Mouse (Mus musculus): ENCODE measurements around the gene Abhd5. TPM values are rescaled to one million over a fixed set of nuclear protein-coding genes. Genes with fewer than 3 reads are reported as not detected.
A peak's percentile ranks its signal among the peaks of the same experiment; 100 is the strongest.
"Not testable (repeated sequence)": the region's sequence is repeated elsewhere in the genome, so short reads cannot be mapped to it uniquely, and the experiment has no call there.

The Abhd5 gene
- 10 to 100 TPM; 30.9 to 36.2 TPM for total RNA-seq (2021)

DNA sequence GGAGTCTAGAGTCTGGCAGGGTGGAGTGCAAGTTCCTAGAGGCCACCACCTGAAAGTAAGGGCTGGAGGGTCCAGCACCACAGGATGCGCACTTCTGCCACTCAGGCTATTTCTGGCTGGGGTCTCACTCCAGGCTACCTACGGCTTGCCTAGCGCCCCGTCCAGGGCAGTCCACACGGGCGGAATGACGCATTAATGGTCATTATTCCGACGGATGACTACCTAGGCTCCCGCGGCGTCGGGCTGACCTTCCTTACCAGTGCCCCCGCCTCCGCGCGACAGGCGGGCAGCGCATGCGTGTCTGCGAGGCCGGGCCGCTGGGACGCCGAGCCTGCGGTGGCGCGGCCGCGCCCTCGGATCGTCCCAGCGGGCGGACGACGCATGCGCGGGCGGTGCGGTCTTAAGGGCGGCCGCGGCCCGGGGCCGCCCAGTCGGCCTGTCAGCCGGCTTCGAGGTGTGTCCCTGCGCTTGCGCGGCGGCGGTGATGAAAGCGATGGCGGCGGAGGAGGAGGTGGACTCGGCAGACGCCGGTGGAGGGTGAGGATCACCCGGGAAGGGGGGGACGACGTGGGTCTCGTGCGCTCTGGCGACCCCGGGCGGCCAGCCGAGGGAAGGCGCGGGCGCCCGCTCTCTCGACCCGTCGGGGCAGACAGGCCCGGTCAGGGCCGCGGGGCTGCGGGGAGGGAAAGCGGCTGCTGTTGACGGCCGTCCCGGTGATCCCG is at the start of gene Abhd5:
TSS of gene Abhd5 (plus strand) at position 306 of the 722 bp plus-strand sequence.
- DNase-seq, result peak; percentile 95
- intact Hi-C loops (cut with DNase I), result no loop called here

DNA sequence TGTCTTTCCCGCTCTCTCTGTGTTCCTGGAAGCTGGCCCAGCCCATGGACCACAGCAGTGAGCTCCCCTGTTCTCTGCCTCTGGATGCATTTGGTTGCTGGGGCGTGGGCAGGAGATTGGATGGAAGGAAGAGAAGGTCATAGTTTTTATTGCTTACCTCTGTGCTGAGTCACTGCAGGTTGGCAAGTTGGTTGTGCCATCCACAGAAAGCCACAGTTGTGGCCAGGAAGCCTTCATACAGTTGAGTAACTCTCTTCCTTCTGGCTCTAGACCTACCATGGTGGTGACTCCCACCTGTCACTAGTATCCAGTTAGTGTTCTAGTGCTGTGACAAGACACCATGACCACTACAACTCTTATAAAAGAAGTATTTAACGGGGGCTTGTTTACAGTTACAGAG is 46.1 kb upstream of the Abhd5 start:
- DNase-seq, result no peak
- intact Hi-C loops (cut with DNase I), result no loop called here

DNA sequence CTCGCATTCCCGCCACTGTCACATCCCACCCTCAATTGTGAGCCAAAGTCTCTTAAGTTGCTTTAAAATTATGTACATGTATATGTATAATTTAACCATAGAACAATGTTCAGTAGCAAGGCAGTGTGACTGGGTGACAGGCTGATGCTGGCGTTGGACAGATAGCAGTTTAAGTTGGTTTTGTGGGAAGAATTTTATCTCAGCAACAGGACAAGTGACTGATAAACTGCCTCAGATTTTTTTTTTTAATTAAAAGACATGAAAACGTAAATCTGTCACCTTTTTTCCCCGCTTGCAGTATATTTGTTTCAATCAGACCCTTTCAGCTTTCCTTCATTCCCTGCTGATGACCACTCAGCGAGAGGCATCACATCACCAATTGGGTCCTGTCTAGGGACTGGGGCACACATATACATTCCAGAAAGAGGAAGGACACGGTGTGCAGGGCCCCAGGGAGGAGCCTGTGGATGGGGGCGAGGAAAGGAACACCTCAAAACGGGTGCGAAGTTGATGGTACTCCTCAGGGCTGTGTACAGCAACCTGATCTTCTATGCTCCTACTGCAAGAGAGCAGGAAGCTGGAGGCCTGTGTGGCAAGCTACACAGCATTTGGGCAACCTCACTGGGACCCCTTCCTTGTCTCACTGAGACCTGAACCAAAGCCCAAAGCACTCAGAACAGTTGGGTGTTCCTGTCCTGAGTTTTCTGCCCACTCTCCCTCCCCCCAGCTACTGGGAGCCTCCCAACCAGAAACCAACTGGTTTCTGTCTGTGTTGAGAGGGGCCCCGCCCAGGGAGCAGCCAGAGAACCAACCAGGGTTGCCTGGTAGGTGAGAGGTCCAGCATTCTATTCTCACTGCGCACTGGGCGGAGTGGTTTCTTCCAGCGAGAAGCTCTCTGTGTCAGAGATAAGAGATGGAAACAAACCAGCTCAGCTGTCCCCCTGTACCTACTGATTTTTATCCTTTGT is 42.1 kb upstream of the Abhd5 start:
- intact Hi-C loops (cut with DNase I), result no loop called here
- no peak for DNase-seq

DNA sequence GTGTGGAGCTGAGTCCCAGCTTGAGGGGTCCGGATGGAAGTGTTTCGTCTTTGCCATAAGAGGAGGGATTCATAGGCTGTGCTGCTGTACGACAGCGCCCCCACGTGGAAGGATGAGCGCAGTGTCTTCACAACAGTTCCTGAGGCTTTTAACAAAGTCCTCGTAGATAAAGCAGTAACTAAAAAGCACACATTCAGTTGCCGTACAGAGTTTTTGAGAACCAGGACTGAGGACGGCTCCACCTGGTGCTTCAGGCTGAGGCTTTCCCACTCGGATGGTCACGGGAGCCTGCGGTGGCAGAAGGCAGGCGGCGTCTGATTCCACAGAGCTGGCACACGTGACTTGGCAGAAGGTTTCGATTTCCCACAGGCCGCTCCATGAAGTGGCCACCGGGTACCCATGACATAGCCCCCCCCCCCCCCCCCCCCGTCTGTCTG is 40.8 kb upstream of the Abhd5 start:
- peak; percentile 81 for DNase-seq

DNA sequence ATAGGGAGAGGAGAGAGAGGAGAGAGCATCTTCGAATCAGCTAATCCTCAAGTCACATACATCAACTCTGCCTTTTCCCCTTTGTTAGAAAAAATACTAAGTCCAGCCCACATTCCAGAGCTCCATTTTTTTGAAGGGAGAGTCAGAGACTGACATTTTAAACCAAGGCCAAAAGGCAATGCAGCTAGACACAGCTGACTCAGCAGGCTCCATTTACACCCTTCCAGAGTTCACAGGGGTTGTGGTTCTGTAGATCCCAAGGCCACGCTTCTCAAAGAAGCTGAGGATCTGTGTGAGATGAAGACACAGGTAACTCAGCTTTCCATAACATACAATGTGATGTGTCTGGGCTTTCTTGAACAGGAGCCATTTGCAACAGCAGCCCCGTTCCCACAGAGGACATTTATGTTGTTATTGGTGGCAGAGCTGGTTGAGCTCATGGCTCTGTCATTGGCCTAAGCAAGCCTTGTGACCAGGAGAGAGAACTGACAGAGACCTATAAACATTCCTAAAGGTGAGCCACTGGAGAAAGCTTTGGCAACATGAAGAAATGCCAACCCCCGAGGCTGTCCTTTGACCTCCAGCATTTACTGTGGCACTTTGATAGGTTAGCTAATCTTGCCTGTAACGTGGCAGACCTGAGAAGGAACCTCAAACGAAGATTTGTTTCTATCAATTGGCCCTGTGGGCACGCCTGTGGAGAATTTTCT is 40.2 kb upstream of the Abhd5 start:
- intact Hi-C loops (cut with DNase I), result no loop called here
- no peak for DNase-seq

More for the DNA sequence above, 40.8 kb upstream of the Abhd5 start:
- intact Hi-C loops (cut with DNase I), result no loop called here

DNA sequence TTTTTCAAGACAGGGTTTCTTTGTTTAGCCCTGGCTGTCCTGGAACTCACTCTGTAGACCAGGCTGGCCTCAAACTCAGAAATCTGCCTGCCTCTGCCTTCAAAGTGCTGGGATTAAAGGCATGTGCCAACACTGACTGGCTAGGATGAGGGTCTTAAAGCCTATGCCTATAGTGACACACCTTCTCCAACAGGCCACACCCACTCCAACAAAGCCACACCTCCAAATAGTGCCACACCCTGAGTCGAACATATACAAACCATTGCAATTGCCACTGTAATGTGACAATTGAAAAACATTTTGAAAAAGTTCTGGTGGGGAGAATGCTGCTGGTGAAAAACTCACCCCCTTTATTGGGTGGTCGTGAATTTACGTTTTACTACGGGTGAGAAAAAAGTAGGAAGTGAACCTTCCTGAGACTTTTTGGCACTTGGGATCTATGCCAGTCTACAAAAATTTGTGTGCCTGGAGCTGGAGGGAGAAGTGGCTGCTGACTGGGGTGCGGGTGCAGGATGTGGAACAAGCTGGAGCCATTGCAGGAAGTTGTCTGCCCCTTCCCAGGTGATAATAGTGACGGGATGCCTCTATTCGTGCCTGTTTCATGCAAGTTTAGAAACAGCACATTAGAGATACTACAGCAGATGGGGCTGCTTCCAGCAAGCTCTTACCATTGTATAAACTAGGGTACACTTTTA is 39.0 kb upstream of the Abhd5 start:
- DNase-seq, result no peak
- intact Hi-C loops (cut with DNase I), result no loop called here

DNA sequence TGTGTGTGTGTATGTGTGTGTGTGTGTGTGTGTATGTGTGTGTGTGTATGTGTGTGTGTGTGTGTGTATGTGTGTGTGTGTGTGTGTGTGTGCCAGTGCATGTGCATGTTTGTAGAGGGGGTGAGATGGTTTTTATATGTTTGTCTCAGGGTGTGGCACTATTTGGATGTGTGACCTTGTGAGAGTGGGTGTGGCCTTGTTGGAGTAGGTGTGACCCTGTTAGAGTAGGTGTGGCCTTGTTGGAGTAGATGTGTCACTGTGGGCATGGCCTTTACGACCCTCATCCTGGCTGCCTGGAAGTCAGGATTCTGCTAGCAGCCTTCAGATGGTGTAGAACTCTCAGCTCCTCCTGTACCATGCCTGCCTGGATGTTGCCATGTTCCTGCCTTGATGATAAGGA is 38.3 kb upstream of the Abhd5 start:
- DNase-seq; intact Hi-C loops (cut with DNase I): not testable (repeated sequence)

DNA sequence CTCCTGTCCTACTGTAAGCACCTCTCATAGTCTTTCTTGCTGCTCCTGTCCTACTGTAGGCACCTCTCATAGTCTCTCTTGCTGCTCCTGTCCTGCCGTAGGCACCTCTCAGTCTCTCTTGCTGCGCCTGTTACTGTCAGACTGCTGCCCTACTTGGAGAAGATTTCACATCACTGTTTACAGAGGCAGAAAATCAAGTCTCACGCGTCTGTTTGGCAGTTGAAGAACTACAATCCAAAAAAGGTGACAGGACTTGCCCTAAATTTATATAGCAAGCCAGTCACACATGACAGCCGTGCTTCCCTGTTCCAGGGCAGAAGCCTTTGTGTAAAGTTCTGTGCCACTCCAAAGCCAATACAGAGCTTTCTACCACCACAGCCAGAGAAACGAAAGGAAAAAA is 37.0 kb upstream of the Abhd5 start:
- intact Hi-C loops (cut with DNase I), result no loop called here
- DNase-seq, result no peak

DNA sequence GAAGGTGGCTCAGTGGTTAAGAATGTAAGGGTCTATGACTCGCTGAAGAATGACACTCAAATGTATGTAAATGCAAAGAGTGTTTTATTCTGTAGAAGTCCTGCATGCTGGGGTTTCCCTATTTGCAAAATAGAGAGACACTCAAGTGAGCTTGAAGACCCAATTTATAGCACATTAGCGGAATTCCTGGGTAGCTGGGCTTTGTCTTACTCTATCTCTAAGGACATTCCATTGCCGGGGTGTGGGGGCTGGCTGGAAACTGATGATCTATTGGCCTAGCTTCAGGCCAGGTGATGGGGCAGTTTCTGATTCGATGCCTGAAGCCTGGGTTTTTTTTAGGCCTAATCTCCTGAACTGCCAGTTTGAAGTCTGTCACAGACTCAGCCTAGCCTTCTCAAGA is 36.5 kb upstream of the Abhd5 start:
- intact Hi-C loops (cut with DNase I), result no loop called here
- no peak for DNase-seq

DNA sequence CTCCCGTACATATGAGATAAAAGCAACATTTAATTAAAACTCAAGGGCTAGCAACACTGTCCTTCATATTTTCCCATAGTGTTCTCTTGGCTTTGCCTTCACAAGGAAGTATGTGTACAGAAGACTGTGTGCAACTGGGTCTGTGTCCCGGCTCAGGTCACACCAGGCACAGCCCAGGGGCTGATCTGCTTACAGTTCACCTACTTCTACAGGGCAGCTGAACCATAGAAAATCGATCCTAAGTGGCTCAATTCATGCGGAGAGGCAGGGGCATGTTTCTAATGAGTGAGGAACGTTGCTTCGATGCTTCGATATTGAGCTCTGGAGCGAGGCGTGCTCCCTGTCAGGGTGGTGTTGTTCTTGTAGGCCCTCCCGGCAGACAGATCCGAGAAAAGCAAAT is 35.9 kb upstream of the Abhd5 start:
- intact Hi-C loops (cut with DNase I), result no loop called here
- no peak for DNase-seq

DNA sequence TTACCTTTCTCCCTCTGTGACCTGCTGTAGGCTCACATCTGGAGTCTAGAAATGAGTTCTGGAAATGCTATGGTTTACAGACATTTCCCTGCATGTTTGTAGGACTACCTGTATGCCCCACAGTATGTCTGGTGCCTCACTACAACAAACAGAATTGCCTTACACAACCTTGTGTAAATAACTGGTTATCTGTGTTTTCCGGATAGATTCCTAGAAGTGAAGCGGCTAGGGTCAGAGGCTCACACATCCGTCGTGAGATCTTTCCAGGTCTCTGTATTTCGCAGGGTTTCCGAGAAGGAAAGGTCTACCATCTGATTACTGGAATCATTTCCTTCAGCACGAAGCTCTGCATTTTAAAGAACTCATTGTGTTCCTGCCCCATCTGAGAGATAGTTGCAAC is 34.8 kb upstream of the Abhd5 start:
- intact Hi-C loops (cut with DNase I), result no loop called here
- DNase-seq, result no peak

DNA sequence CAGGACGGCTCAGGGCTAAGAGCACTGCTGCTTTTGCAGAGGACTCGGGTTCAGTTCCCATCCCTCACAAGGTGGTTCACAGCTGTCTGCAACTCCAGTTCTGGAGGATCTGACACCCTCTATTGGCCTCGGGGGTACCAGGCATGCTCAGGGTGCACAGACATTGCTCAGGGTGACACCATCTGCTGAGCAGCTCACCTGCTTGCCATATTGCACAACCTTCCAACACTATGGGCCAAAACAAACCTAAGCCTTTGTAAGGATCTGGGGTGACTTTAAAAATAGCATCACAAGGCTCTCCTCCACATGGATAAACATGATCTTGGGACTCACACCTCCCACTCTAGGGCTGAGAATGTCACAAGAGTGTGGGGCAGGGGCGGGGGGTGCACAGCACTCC is 30.8 kb upstream of the Abhd5 start:
- intact Hi-C loops (cut with DNase I), result no loop called here

DNA sequence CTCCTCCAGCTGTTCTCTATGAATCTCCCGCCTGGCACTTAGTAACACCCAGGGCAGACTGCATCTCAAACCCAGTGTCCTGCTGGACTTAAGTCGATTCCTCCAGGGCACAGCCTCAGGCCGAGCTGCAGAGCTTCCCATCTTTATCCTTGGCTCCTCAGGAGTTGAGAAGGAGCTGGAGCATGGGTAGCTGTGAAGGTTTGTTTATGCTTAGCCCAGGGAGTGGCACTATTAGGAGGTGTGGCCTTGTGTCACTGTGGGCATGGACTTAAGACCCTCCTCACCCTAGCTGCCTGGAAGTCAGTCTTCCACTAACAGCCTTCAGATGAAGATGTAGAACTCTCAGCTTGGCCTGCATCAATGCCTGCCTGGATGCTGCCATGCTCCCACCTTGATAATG is 29.1 kb upstream of the Abhd5 start:
- no peak for DNase-seq
- intact Hi-C loops (cut with DNase I), result no loop called here

More for the DNA sequence above, 30.8 kb upstream of the Abhd5 start:
- DNase-seq, result no peak

DNA sequence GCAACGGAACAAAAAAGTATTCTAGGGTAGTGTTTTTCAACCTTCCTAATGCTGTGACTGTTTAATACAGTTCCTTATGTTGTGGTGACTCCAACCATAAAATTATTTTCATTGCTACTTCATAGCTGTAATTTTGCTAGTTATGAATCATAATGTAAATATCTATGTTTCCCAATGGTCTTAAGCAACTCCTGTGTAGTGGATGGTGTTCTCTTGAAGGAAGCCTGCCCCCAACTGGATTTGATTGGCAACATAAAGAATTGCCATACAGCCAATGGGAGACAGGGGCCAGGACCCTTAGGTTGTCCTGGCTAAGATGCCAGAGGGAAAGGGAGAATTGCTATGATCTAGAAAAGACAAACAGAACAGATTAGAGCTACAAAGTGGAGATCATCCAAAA is 25.4 kb upstream of the Abhd5 start:
- intact Hi-C loops (cut with DNase I), result no loop called here
- DNase-seq, result no peak

DNA sequence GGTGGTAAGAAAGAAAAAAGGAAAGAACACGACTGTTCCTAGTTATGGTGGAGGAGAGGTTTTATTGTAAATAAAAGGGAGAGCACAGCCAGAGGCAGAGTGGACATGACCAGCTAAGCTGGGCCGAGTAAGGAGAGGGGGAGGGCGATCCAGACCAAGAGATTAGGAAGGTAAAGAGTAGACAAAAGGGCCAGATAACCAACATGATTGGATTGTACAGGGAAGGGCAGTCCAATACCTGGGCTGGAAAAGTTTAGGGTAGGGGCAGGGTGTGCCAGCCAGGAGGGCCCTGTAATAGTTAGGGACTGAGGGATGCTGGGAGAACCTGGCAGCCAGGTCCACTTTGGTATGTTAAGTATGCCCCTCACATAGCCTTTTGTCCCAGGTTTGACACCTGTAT is 23.2 kb upstream of the Abhd5 start:
- DNase-seq, result no peak
- intact Hi-C loops (cut with DNase I), result no loop called here

DNA sequence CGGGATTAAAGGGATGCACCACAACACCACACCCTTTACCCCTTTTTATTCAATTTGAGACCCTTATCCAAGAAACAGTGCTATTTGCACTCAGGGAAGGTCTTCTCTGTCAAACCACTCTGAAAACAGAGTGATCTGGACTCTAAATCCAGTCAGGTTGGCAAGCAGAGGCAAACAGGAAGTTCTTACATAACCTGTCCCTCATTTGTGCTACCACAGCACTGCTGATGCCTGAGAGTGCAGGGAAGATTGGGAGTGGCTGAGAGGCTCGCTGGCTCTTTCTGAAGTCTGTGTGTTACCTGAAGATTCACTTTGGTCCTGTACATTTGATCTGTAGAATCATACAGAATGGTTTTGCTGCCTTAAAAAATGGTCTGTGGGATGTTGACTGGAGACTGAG is 14.7 kb upstream of the Abhd5 start:
- no peak for DNase-seq
- intact Hi-C loops (cut with DNase I), result no loop called here

DNA sequence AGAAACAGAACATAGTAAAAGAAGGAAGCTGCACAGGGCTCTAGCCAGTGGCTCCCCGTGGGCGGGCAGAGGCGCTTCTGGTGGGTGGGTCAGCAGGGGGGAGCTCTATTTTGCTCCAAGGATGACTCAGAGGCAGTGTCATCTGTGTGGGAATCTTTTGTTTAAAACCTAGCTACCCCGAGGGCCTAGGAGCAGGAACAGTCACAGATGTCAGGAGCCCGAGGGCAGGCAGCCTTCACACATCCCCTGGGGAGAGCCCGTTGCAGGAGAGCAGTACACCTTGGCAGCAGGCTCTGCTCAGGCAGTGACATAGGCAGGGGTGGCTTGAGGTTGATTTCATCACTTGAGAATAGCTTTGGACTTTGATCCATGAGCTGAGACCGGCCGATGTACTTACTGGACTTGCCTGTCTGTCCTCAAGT is 13.9 kb upstream of the Abhd5 start:
- DNase-seq, result no peak
- intact Hi-C loops (cut with DNase I), result no loop called here

DNA sequence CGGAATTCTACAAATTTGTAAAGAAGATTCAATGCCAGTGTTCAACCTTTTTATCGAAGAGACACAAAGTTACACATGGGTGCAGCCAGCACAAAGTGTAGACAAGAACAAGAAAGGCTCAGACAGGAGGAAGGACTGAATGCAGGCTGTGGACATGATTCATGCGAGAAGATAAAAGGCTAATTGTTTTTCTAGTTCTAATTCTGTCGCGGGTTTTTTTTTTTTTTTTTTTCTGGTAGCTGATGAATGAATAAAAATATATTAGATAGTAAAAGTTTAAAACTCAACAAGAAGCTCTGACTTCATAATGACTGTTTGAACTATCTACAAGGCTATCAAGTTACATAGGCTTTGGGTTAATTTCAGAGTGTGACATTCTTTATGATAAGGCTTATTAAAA is 11.4 kb upstream of the Abhd5 start:
- no peak for DNase-seq
- intact Hi-C loops (cut with DNase I), result no loop called here

DNA sequence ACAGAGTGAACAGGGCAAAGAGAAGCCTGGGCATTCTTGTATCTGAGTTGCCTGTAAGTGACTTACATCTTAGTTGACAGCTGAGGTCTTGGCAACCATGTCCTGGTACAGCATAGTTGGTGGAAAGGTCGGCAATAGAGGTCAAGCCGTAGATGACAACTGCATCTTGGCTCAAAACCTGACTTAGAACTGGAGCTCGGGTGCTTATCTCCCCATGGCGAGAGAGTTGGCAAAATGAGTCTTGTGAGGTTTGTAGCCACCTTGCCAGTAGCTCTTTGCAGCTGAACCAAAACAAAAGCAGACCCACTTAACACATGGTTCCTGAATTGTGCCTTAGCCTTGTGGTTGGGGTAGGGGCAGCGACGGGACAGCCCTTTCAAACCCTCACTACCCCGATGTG is 8.0 kb upstream of the Abhd5 start:
- intact Hi-C loops (cut with DNase I), result no loop called here

DNA sequence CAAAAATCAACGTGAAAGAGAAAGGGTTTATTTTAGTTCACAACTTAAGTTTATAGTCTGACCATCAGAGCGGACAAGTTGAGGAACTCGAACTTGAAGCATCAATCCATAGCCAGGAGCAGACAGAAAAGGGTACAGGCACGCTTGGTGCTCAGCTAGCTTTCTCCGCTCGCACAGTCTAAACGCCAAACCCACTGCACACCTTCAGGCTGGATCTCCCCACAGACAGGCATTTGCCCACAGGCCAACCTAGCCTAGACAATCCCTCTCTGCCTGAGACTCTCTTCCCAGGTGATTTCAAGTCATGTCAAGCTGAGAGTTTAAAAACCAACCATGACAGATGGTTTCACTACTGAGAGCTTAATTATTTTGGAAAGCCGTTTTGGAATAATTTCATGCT is 6.8 kb upstream of the Abhd5 start:
- no peak for DNase-seq
- intact Hi-C loops (cut with DNase I), result no loop called here

More for the DNA sequence above, 8.0 kb upstream of the Abhd5 start:
- DNase-seq, result no peak

DNA sequence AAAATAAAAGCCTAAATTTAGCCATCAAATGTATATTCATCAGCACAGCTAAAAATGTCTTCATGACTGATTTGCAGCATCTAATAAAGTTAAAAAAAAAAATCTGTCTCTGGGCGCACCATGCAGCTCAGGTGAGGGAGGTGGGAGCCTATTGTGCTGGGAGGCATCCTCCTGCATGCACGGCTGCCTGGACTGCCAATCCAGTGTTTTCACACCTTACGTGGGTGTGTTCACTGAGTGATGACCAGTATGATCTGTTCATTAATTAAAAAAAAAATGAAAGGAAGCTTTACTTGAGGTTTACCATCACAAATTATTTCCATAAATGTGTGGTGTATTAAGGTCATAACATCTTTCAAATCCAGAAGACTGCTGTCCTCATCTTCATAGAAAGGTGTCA is 6.1 kb upstream of the Abhd5 start:
- intact Hi-C loops (cut with DNase I), result no loop called here
- no peak for DNase-seq
